Mouse (Mus musculus) hindbrain, postnatal 0 days (tissue): ENCODE results near the gene Ap1ar. TPM values are rescaled to one million over a fixed set of nuclear protein-coding genes. Genes with fewer than 3 reads are reported as not detected.

Source experiments
- ATAC-seq: fragments of 200-750 bp; cut with Nextera tagmentation; 2 replicates; pipeline ENCODE4 v1.8.0; 2017; ENCODE audit warnings: mild to moderate bottlenecking, moderate TSS enrichment, moderate library complexity
- DNase-seq: peaks from one replicate; pipeline ENCODE4 v3.0.0-alpha.2; 2015; ENCODE audit warnings: low spot score
- H3K27ac ChIP-seq: fragments of 300-500 bp; sonication (generic); 2 replicates; pipeline ENCODE4 v1.5.1; 2014; ENCODE audit warnings: mild to moderate bottlenecking
- H3K27me3 ChIP-seq: fragments of 300-500 bp; sonication (generic); 2 replicates; pipeline ENCODE4 v1.6.1; 2014; ENCODE audit warnings: low read length, mixed read lengths; ENCODE audit not compliant: insufficient read depth
- H3K36me3 ChIP-seq: fragments of 300-500 bp; sonication (generic); 2 replicates; pipeline ENCODE4 v1.6.1; 2014; ENCODE audit warnings: low read length, mixed read lengths; ENCODE audit not compliant: insufficient read depth
- H3K4me1 ChIP-seq: fragments of 300-500 bp; sonication (generic); 2 replicates; pipeline ENCODE4 v1.6.1; 2014; ENCODE audit warnings: antibody characterized with exemption, low read length, mixed read lengths; ENCODE audit not compliant: insufficient read depth
- H3K4me2 ChIP-seq: fragments of 300-500 bp; sonication (generic); 2 replicates; pipeline ENCODE4 v1.6.1; 2014; ENCODE audit warnings: low read depth, mild to moderate bottlenecking, low read length, moderate library complexity, mixed read lengths
- H3K4me3 ChIP-seq: fragments of 300-500 bp; sonication (generic); 2 replicates; pipeline ENCODE4 v1.5.1; 2014; ENCODE audit warnings: low read length
- H3K9ac ChIP-seq: fragments of 300-500 bp; sonication (generic); replicated peaks from 2 replicates; pipeline ENCODE4 v1.6.1; 2014; ENCODE audit warnings: mild to moderate bottlenecking, low read length, moderate library complexity, mixed read lengths
- H3K9me3 ChIP-seq: fragments of 300-500 bp; sonication (generic); 2 replicates; pipeline ENCODE4 v1.6.1; 2016; ENCODE audit warnings: low read length, mixed read lengths
- CTCF ChIP-seq: IDR thresholded peaks from 2 replicates; pipeline ENCODE4 v1.5.1; 2016; ENCODE audit warnings: antibody characterized with exemption, control low read depth, low read depth
- WGBS: fragments of 180-500 bp; shearing (Covaris S2); extraction: QIAGEN DNeasy Blood & Tissue Kit; methylation state at CpG from one replicate; pipeline ENCODE4 v1.1.7; 2014; 5-methylcytosine and 5-hydroxymethylcytosine counted together
- polyA plus RNA-seq: library from polyadenylated mRNA; unstranded; fragments of >200 nt; fragmentation: Nextera tagmentation; extraction: Ambion mirVana; gene quantifications from 2 replicates; pipeline ENCODE4 v1.2.1, GENCODE M21; 2015
- total RNA-seq: library from RNA; depleted of rRNA; stranded (reverse); fragments of >200 nt; gene quantifications from 2 replicates; pipeline ENCODE4 v1.2.3, GENCODE M21; 2014

Gene Ap1ar
- total and polyA plus RNA-seq, 2 experiments from 2014 or later = 69.7 to 77.8 TPM

DNA sequence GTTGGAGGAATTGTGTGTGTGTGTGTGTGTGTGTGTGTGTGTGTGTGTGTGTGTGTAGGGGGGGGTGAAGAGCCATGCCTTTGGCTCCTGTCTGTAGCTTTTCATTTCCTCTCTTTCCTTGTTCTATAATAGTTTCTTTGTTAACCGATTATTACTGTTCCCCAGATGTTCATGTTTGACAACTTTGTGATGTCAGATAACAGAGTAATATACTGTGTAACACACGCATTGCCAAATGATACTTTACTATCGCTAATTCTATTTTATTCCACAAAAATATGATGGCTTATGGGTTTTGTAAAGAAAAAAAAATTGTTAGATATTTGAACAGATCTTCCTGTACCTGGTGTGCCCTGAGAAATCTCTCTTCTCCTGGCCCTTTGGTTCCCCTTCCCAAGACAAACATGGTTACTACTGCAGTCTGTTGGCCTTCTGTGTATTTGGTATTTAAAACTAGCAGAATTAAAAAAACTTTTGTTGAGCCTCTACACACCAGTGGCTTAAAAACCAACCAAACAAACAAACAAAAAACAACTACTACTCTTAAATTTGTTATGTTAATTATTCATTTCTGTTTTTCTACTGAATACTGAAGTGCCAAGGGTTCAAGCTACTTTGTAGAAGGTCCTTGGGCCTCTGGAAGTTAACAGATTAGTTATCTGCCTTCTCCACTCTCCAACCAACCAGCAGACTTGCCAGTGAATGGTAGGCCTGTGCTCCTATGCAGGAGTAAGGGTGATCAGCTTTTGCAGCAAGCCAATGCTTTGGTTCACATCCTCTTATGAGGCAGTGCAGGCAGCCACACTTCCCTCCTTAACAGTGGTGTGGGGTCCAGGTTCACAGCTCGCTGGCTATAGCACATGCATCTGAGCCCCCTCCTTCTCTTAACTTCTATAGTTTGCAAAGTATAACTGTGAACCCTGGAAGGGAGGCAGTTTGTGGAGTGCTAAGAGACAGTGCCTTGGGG, 45.4 kb downstream of the Ap1ar start:
- DNase-seq = no peak
- TF ChIP-seq CTCF = no peak
- H3K27me3 ChIP-seq = peaks cover 6% of the 10 kb centered on the region; the same call in 1 of the 2 replicates

DNA sequence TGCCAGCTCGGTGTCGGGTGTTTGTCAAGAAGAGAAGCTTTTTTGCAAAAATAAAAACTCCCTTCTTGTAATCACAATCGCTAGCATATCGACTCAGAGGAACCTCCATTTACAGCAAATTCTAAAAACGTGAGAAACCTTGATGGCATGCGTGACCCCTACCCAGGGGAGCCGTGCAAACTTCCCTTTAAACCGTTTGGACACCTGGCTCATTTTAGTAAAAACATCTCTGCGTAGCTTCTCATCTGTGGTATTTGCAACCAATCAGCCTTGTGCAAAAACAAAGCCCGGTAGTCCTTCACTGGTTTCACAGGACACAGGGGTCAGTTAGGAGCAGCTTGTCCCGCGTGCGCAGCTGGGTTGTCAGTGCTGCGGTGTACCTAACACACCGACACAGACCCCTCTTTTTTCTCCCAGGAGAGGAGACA, 46.3 kb downstream of the Ap1ar start:
- Histone ChIP-seq H3K9ac (peak overlapping the region; percentile 47; the same call in 1 of the 2 replicates), H3K27me3 (peaks cover 6% of the 10 kb centered on the region; the same call in 1 of the 2 replicates), H3K4me3 (peak overlapping the region; percentile 55), H3K4me2 (peak overlapping the region; percentile 100), H3K36me3 (no peaks in the 10 kb centered on the region), H3K9me3 (no peaks in the 10 kb centered on the region), H3K27ac (0 out of 2 replicates have a peak overlapping the region, but pooled peaks have one; percentile 26), H3K4me1 (0 out of 2 replicates have a peak, but pooled peaks cover 6% of the 10 kb centered on the region)
- TF ChIP-seq CTCF = no peak
- ATAC-seq (no peak; the same call in 1 of the 2 replicates), DNase-seq (no peak)
- 2% methylated on average over 15 of the region's 15 CpGs for WGBS

More for the DNA sequence above, 45.4 kb downstream of the Ap1ar start:
- no peaks in the 10 kb centered on the region for H3K36me3 ChIP-seq
- peak overlapping the region; percentile 100; the same call in 1 of the 2 replicates for H3K4me2 ChIP-seq
- H3K9me3 ChIP-seq = no peaks in the 10 kb centered on the region
- H3K4me1 ChIP-seq = 0 out of 2 replicates have a peak, but pooled peaks cover 6% of the 10 kb centered on the region
- ATAC-seq = no peak
- H3K9ac ChIP-seq = no peak overlapping the region
- no peak overlapping the region for H3K27ac ChIP-seq
- no peak overlapping the region for H3K4me3 ChIP-seq
- 58% methylated on average over 4 of the region's 4 CpGs for WGBS

DNA sequence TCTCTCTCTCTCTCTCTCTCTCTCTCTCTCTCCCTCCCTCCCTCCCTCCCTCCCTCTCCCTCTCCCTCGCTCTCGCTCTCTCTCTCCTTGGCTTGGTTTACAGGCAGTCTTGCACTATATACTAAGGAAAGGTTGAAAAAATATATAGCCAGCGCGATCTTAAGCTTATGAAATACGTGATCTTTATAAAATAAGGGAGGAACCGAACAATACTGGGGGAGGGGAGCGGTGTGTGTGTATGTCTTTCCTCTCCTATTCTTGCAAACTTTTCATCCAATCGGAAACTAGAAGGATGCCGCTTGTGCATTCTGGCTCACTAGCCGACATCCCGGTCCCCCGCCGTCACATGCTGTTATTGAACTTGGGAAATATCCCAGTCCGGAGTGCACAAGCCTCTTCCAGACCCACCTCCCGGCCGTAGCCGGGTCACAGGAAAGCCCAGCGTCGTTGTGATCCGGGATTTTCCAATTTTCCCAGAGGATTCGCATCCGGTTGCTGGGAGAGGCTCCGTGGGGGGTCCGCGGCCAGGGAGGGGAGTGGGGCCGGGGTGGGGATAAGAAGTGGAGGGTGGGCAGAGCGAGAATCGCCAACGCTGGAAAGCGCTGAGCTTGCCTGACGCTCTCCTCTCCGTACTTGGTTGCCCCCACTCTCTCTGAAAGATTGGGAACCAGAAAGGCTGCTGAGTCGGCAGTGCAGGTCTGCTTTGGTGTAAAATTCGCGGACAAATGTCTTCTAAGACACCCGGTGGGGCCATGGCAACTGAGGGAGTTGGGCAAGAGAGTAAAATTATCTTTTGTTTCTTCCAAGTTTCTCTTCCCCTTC, 46.9 kb downstream of the Ap1ar start:
- WGBS = under 1% methylated on average over 36 of the region's 36 CpGs
- H3K4me3 ChIP-seq = peak overlapping the region; percentile 55
- no peaks in the 10 kb centered on the region for H3K36me3 ChIP-seq

GRCm38 (mm10) chr3:127789500-127790191, 47.7 kb downstream of the Ap1ar start, which contains the start of gene Tifa:
Gene Tifa, plus strand, starts transcription at chr3:127789805.
- peak within 1 kb of the TSS; percentile 55 for H3K4me3 ChIP-seq
- ATAC-seq = peak; percentile 67
- peaks cover 6% of the 10 kb centered on the region; the same call in 1 of the 2 replicates for H3K27me3 ChIP-seq
- peak within 1 kb of the TSS; percentile 47 for H3K9ac ChIP-seq
- 3% methylated on average over 44 of the region's 44 CpGs for WGBS
- peak; percentile 32 for DNase-seq
- H3K27ac ChIP-seq = peak within 1 kb of the TSS; percentile 26; the same call in 1 of the 2 replicates
- TF ChIP-seq CTCF = no peak
- no peaks in the 10 kb centered on the region for H3K9me3 ChIP-seq
- H3K36me3 ChIP-seq = no peaks in the 10 kb centered on the region
- H3K4me2 ChIP-seq = peak within 1 kb of the TSS; percentile 100
- H3K4me1 ChIP-seq = 0 out of 2 replicates have a peak, but pooled peaks cover 6% of the 10 kb centered on the region

More for the DNA sequence above, 46.9 kb downstream of the Ap1ar start:
- H3K27me3 ChIP-seq = peaks cover 6% of the 10 kb centered on the region; the same call in 1 of the 2 replicates
- H3K27ac ChIP-seq = 0 out of 2 replicates have a peak overlapping the region, but pooled peaks have one; percentile 26
- peak; percentile 60 for DNase-seq
- H3K4me1 ChIP-seq = 0 out of 2 replicates have a peak, but pooled peaks cover 6% of the 10 kb centered on the region
- no peaks in the 10 kb centered on the region for H3K9me3 ChIP-seq
- H3K4me2 ChIP-seq = peak overlapping the region; percentile 100
- no peak for TF ChIP-seq CTCF
- H3K9ac ChIP-seq = peak overlapping the region; percentile 47
- ATAC-seq = peak; percentile 65

DNA sequence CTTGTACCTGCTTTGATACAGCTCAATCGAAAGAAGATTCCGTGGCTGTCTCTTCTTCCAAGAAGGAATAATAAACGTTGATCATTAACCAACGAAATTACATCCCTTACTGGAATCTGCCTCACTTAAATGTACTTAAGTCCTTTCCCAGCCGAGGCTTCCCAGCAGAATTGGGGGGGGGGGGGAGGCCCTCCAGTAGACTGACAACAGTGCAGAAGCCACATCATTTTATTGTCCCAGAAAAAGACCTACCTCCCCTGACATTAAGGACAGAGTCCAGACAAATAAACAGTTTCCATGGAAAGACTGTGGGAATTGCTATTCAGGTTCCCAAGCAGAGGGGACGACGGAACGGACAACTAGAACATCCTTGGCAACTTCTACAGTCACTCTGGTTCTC, 48.4 kb downstream of the Ap1ar start:
- Histone ChIP-seq H3K27ac (no peak overlapping the region), H3K4me2 (peak overlapping the region; percentile 100), H3K4me3 (peak overlapping the region; percentile 55; the same call in 1 of the 2 replicates), H3K36me3 (no peaks in the 10 kb centered on the region), H3K4me1 (0 out of 2 replicates have a peak, but pooled peaks cover 6% of the 10 kb centered on the region), H3K9me3 (no peaks in the 10 kb centered on the region), H3K9ac (no peak overlapping the region), H3K27me3 (peaks cover 6% of the 10 kb centered on the region; the same call in 1 of the 2 replicates)
- no peak for ATAC-seq
- WGBS = 21% methylated on average over 8 of the region's 8 CpGs
- DNase-seq = no peak
- no peak for TF ChIP-seq CTCF
